Mouse (Mus musculus): ENCODE data around the gene Scly. TPM values are rescaled to one million over a fixed set of nuclear protein-coding genes. Genes with fewer than 3 reads are reported as not detected.

Scly gene
- 22.9 and 30.1 TPM in 2 replicates for polyA plus RNA-seq (2012; rRNA removed)

GRCm38 (mm10) chr1:91297799-91298744 lies at the start of gene Scly:
Gene Scly, plus strand, starts transcription at chr1:91298338.
- peak; percentile 81 for DNase-seq (ENCODE audit: low read depth, low spot score)
- WGBS, result under 1% methylated on average over 63 of the region's 65 CpGs

GRCm38 (mm10) chr1:91248970-91249369 lies 49.2 kb upstream of the Scly start:
- DNase-seq (ENCODE audit: low read depth, low spot score), result no peak
- 50% methylated on average over 4 of the region's 4 CpGs for WGBS

- peak; percentile 92 for DNase-seq (ENCODE audit: low read depth, low spot score)
- 1% methylated on average over 43 of the region's 43 CpGs for WGBS
Measured at GRCm38 (mm10) chr1:91249564-91250414, 48.3 kb upstream of the Scly start, which contains the start of gene Ube2f. Gene Ube2f, plus strand, starts transcription at chr1:91250304.

GRCm38 (mm10) chr1:91250415-91251147 lies 47.6 kb upstream of the Scly start:
- WGBS, result under 1% methylated on average over 70 of the region's 70 CpGs
- DNase-seq (ENCODE audit: low read depth, low spot score), result no peak

GRCm38 (mm10) chr1:91251148-91251650 lies 46.9 kb upstream of the Scly start:
- WGBS, result 27% methylated on average over 5 of the region's 5 CpGs
- no peak for DNase-seq (ENCODE audit: low read depth, low spot score)

GRCm38 (mm10) chr1:91251927-91252326 lies 46.2 kb upstream of the Scly start:
- no peak for DNase-seq (ENCODE audit: low read depth, low spot score)
- WGBS, result 40% methylated on average over 8 of the region's 8 CpGs

- DNase-seq (ENCODE audit: low read depth, low spot score), result no peak
Measured at GRCm38 (mm10) chr1:91257918-91258317, 40.2 kb upstream of the Scly start.

- no peak for DNase-seq (ENCODE audit: low read depth, low spot score)
- WGBS, result 47% methylated on average over 5 of the region's 5 CpGs
Measured at GRCm38 (mm10) chr1:91259794-91260193, 38.3 kb upstream of the Scly start.

GRCm38 (mm10) chr1:91262508-91262907 lies 35.6 kb upstream of the Scly start:
- 88% methylated on average over 7 of the region's 7 CpGs for whole genome bisulfite sequencing
- DNase-seq (ENCODE audit: low read depth, low spot score), result no peak

- WGBS, result 77% methylated on average over 2 of the region's 2 CpGs
Measured at GRCm38 (mm10) chr1:91272260-91272659, 25.9 kb upstream of the Scly start.

GRCm38 (mm10) chr1:91276581-91276980 lies 21.6 kb upstream of the Scly start:
- WGBS, result 94% methylated on average over 4 of the region's 4 CpGs
- DNase-seq (ENCODE audit: low read depth, low spot score), result no peak

More at GRCm38 (mm10) chr1:91272260-91272659, 25.9 kb upstream of the Scly start:
- no peak for DNase-seq (ENCODE audit: low read depth, low spot score)

- 88% methylated on average over 2 of the region's 2 CpGs for WGBS
Measured at GRCm38 (mm10) chr1:91277480-91277879, 20.7 kb upstream of the Scly start.

GRCm38 (mm10) chr1:91278410-91279119 lies 19.6 kb upstream of the Scly start:
- DNase-seq (ENCODE audit: low read depth, low spot score), result no peak
- 96% methylated on average over 3 of the region's 3 CpGs for WGBS

More at GRCm38 (mm10) chr1:91277480-91277879, 20.7 kb upstream of the Scly start:
- no peak for DNase-seq (ENCODE audit: low read depth, low spot score)

- DNase-seq (ENCODE audit: low read depth, low spot score), result no peak
- 58% methylated on average over 1 of the region's 1 CpGs for WGBS
Measured at GRCm38 (mm10) chr1:91279126-91279525, 19.0 kb upstream of the Scly start.

- no peak for DNase-seq (ENCODE audit: low read depth, low spot score)
- 88% methylated on average over 1 of the region's 1 CpGs for WGBS
Measured at GRCm38 (mm10) chr1:91282582-91282981, 15.6 kb upstream of the Scly start.

- 100% methylated on average over 1 of the region's 1 CpGs for WGBS
- no peak for DNase-seq (ENCODE audit: low read depth, low spot score)
Measured at GRCm38 (mm10) chr1:91289375-91289774, 8.8 kb upstream of the Scly start.

GRCm38 (mm10) chr1:91292101-91292825 lies 5.9 kb upstream of the Scly start:
- DNase-seq (ENCODE audit: low read depth, low spot score), result no peak
- 94% methylated on average over 11 of the region's 11 CpGs for WGBS

- DNase-seq (ENCODE audit: low read depth, low spot score), result no peak
- 87% methylated on average over 6 of the region's 6 CpGs for WGBS
Measured at GRCm38 (mm10) chr1:91295544-91295943, 2.6 kb upstream of the Scly start.
